Mouse (Mus musculus) heart, postnatal 0 days (tissue): ENCODE data around the gene Hspb11.

Source experiments
- CTCF ChIP-seq: IDR thresholded peaks from 2 replicates; pipeline ENCODE4 v1.5.1; 2016; ENCODE audit warnings: antibody characterized with exemption, control low read depth, low read depth
- EP300 ChIP-seq: IDR thresholded peaks from 2 replicates; pipeline ENCODE4 v1.6.1; 2016; ENCODE audit warnings: antibody characterized with exemption, low read depth

DNA sequence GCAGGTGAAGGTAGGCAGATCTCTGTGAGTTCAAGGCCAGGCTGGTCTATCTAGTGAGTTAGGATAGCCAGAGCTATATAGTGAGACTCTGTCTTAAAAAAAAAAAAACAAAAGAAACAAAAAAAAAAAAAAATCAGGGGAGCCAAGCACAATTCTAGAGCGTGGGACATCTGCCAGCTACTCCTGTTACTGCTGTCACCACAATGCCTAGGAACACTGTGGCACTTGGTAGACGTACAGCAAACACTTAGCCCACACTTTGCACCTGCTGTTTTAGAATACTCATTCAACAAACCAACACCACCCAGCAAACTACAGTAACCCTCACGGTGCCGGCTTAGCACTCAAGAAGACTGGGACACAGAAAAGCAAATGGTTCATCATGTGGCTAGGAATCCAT, 41.9 kb upstream of the Hspb11 start:
- TF ChIP-seq CTCF (no peak), EP300 (no peak)
